Mouse (Mus musculus): ENCODE data around the gene Gm14685. TPM values are rescaled to one million over a fixed set of nuclear protein-coding genes. Genes with fewer than 3 reads are reported as not detected.
A peak's percentile ranks its signal among the peaks of the same experiment; 100 is the strongest.
"Not testable (repeated sequence)": the region's sequence is repeated elsewhere in the genome, so short reads cannot be mapped to it uniquely, and the experiment has no call there.

Gene Gm14685
- polyA plus RNA-seq (2014; fragmentation: Nextera tagmentation; extraction: Ambion mirVana) = 0.23 TPM in 1 of 2 replicates, not detected in the other

- H3K4me2 ChIP-seq (ENCODE audit: low read length); H3K27me3 ChIP-seq (replicated peaks; ENCODE audit: control insufficient read depth, insufficient read depth, low read length); H3K4me3 ChIP-seq (ENCODE audit: low read depth, low read length); H3K4me1 ChIP-seq (replicated peaks; ENCODE audit: control insufficient read depth, insufficient read depth, low read length); H3K27ac ChIP-seq (ENCODE audit: low read depth); ATAC-seq (replicated peaks; ENCODE audit: low FRiP score, low TSS enrichment, low read depth); H3K9ac ChIP-seq (ENCODE audit: low read length); H3K36me3 ChIP-seq (ENCODE audit: control insufficient read depth, insufficient read depth, low read length); H3K9me3 ChIP-seq (ENCODE audit: control insufficient read depth, low read length); DNase-seq (ENCODE audit: low spot score): not testable (repeated sequence)
- no CpG with 5 or more reads among the region's 7 CpGs for WGBS
These were observed at the start of gene Gm14685 for GRCm38 (mm10) chrX:73116747-73117146. Gene Gm14685 (plus strand): TSS chrX:73117047.

DNA sequence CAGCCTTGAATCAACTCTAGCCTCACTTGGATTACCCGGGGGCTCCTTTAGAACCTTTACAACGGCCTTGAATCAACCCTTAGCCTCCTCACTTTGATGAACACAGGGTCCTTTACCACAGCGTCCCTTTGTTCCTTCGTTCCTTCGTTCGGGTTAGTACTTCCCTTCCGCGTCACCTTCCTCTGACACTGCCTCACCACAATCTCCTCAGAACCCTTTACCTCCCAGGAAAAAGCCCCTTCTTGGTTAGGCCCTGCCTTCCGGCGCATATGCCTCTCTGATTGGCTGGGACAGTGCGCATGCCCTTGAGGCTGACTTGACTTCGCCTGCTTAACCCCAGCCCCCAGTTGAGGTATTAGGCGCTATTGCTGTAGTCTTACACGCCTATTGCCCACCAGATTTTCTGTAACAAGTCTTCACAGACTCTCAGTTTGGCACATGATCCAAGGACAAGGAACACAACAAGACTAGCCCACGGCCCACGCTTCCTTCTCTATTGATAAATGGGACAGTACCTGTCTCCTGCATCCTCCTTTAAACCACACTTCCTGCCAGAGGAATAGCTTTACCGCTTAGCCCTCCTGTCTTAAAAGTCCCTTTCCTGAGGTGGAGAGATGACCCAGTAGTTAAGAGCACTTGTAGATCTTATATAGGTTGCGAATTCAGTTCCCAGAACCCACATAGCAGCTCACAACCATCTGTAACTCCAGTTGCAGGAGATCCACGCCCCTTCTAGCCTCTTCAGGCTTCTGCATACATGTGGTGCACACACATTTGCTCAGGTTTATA, 34.4 kb upstream of the Gm14685 start, which contains the start of gene Xlr4a:
Gene Xlr4a (minus strand): TSS at position 212 of the 789 bp plus-strand sequence.
- not testable (repeated sequence) for H3K9me3 ChIP-seq (ENCODE audit: control insufficient read depth, low read length); H3K4me2 ChIP-seq (ENCODE audit: low read length); H3K27me3 ChIP-seq (replicated peaks; ENCODE audit: control insufficient read depth, insufficient read depth, low read length); DNase-seq (ENCODE audit: low spot score); H3K27ac ChIP-seq (ENCODE audit: low read depth); H3K9ac ChIP-seq (ENCODE audit: low read length); H3K4me1 ChIP-seq (replicated peaks; ENCODE audit: control insufficient read depth, insufficient read depth, low read length); H3K36me3 ChIP-seq (ENCODE audit: control insufficient read depth, insufficient read depth, low read length); H3K4me3 ChIP-seq (ENCODE audit: low read depth, low read length); ATAC-seq (replicated peaks; ENCODE audit: low FRiP score, low TSS enrichment, low read depth)
- WGBS = 82% methylated on average over 18 of the region's 19 CpGs

GRCm38 (mm10) chrX:73096941-73097508, 19.8 kb upstream of the Gm14685 start, which contains the start of gene Xlr3a:
Gene Xlr3a (minus strand): TSS chrX:73097095.
- H3K36me3 ChIP-seq (ENCODE audit: control insufficient read depth, insufficient read depth, low read length); DNase-seq (ENCODE audit: low spot score); H3K4me2 ChIP-seq (ENCODE audit: low read length); H3K27ac ChIP-seq (ENCODE audit: low read depth); H3K9ac ChIP-seq (ENCODE audit: low read length); ATAC-seq (replicated peaks; ENCODE audit: low FRiP score, low TSS enrichment, low read depth); H3K9me3 ChIP-seq (ENCODE audit: control insufficient read depth, low read length); H3K4me1 ChIP-seq (replicated peaks; ENCODE audit: control insufficient read depth, insufficient read depth, low read length); H3K4me3 ChIP-seq (ENCODE audit: low read depth, low read length); H3K27me3 ChIP-seq (replicated peaks; ENCODE audit: control insufficient read depth, insufficient read depth, low read length): not testable (repeated sequence)
- WGBS = 67% methylated on average over 13 of the region's 13 CpGs

GRCm38 (mm10) chrX:73122859-73123829, 6.3 kb downstream of the Gm14685 start:
- H3K27me3 ChIP-seq (replicated peaks; ENCODE audit: control insufficient read depth, insufficient read depth, low read length); H3K9me3 ChIP-seq (ENCODE audit: control insufficient read depth, low read length); H3K27ac ChIP-seq (ENCODE audit: low read depth); H3K4me1 ChIP-seq (replicated peaks; ENCODE audit: control insufficient read depth, insufficient read depth, low read length); H3K4me3 ChIP-seq (ENCODE audit: low read depth, low read length); H3K36me3 ChIP-seq (ENCODE audit: control insufficient read depth, insufficient read depth, low read length); H3K4me2 ChIP-seq (ENCODE audit: low read length); DNase-seq (ENCODE audit: low spot score); H3K9ac ChIP-seq (ENCODE audit: low read length): not testable (repeated sequence)
- no CpG with 5 or more reads among the region's 12 CpGs for WGBS
- ATAC-seq (replicated peaks; ENCODE audit: low FRiP score, low TSS enrichment, low read depth) = peak; percentile 50

DNA sequence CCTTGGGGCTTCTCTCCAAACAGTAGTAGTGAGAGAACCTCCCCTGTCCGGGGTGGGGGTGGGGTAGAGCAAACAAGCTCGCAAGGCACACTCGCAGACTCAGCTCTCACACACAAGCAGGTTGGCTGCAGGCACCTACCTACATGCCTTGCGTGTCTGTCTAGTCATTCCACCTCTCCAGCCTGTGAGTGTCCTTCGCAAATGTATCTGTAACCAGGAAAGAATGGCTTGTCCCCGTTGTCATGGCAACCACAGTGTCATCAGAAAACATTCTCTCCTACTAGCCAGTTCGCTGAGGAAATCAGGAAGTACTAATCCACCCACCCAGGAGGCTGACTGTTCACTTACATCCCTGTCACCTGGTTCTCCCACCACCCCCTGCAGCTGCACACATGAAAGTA, 26.4 kb downstream of the Gm14685 start:
- not testable (repeated sequence) for H3K4me3 ChIP-seq (ENCODE audit: low read depth, low read length); H3K27me3 ChIP-seq (replicated peaks; ENCODE audit: control insufficient read depth, insufficient read depth, low read length); H3K36me3 ChIP-seq (ENCODE audit: control insufficient read depth, insufficient read depth, low read length); H3K9me3 ChIP-seq (ENCODE audit: control insufficient read depth, low read length); DNase-seq (ENCODE audit: low spot score); H3K27ac ChIP-seq (ENCODE audit: low read depth); H3K4me2 ChIP-seq (ENCODE audit: low read length); H3K9ac ChIP-seq (ENCODE audit: low read length); H3K4me1 ChIP-seq (replicated peaks; ENCODE audit: control insufficient read depth, insufficient read depth, low read length)
- WGBS = no CpG with 5 or more reads among the region's 7 CpGs
- ATAC-seq (replicated peaks; ENCODE audit: low FRiP score, low TSS enrichment, low read depth) = peak; percentile 60; the same call in 1 of the 2 replicates

GRCm38 (mm10) chrX:73148496-73148895, 31.6 kb downstream of the Gm14685 start, which contains the start of gene Xlr5b:
Gene Xlr5b (plus strand): TSS chrX:73148796.
- H3K4me2 ChIP-seq (ENCODE audit: low read length); H3K27ac ChIP-seq (ENCODE audit: low read depth); ATAC-seq (replicated peaks; ENCODE audit: low FRiP score, low TSS enrichment, low read depth); H3K4me3 ChIP-seq (ENCODE audit: low read depth, low read length); H3K27me3 ChIP-seq (replicated peaks; ENCODE audit: control insufficient read depth, insufficient read depth, low read length); DNase-seq (ENCODE audit: low spot score); H3K9me3 ChIP-seq (ENCODE audit: control insufficient read depth, low read length); H3K4me1 ChIP-seq (replicated peaks; ENCODE audit: control insufficient read depth, insufficient read depth, low read length); H3K36me3 ChIP-seq (ENCODE audit: control insufficient read depth, insufficient read depth, low read length); H3K9ac ChIP-seq (ENCODE audit: low read length): not testable (repeated sequence)
- no CpG with 5 or more reads among the region's 20 CpGs for WGBS

DNA sequence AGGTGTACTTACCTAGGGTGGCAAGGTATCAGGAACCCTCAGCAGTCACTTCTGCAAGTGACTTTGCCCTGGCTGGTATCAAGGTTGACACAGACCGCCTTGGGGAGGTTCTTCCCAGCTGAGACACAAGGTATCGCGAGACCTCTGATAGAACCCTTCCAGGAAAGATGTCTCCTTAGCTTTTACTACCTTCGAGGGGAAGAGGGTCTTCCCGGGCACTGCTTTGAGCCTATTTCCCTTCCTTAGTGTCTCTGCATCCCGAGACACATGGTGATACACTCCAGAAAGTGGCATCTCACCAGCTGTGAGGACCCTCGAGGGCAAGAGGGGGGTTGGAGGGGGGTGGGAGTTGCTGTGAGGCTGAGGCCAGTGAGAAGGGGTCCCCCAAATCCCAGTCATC, 32.5 kb downstream of the Gm14685 start, which contains the start of gene DXBay18:
Gene DXBay18 (minus strand): TSS at position 101 of the 400 bp plus-strand sequence.
- not testable (repeated sequence) for DNase-seq (ENCODE audit: low spot score); ATAC-seq (replicated peaks; ENCODE audit: low FRiP score, low TSS enrichment, low read depth); H3K4me1 ChIP-seq (replicated peaks; ENCODE audit: control insufficient read depth, insufficient read depth, low read length); H3K4me2 ChIP-seq (ENCODE audit: low read length); H3K4me3 ChIP-seq (ENCODE audit: low read depth, low read length); H3K27me3 ChIP-seq (replicated peaks; ENCODE audit: control insufficient read depth, insufficient read depth, low read length); H3K9ac ChIP-seq (ENCODE audit: low read length); H3K27ac ChIP-seq (ENCODE audit: low read depth); H3K9me3 ChIP-seq (ENCODE audit: control insufficient read depth, low read length); H3K36me3 ChIP-seq (ENCODE audit: control insufficient read depth, insufficient read depth, low read length)
- WGBS = no CpG with 5 or more reads among the region's 7 CpGs

DNA sequence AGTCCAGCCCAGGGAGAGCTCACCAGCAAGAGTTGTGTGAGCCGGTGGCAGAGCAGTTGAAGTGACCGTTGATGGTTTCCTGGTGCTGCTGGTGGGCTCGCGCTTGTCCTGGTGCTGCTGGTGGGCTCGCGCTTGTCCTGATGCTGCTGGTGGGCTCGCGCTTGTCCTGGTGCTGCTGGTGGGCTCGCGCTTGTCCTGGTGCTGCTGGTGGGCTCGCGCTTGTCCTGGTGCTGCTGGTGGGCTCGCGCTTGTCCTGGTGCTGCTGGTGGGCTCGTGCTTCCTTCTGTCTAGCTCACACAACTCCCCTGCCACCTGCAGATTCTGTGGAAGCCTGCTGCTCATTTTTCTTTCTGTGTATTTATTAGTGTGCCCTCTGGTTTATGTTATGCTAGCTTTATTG, 60.0 kb downstream of the Gm14685 start, which contains the start of gene Spin2d:
Gene Spin2d (minus strand): TSS at position 101 of the 400 bp plus-strand sequence.
- 87% methylated on average over 3 of the region's 15 CpGs for WGBS
- H3K4me2 ChIP-seq (ENCODE audit: low read length); H3K36me3 ChIP-seq (ENCODE audit: control insufficient read depth, insufficient read depth, low read length); H3K4me1 ChIP-seq (replicated peaks; ENCODE audit: control insufficient read depth, insufficient read depth, low read length); DNase-seq (ENCODE audit: low spot score); H3K4me3 ChIP-seq (ENCODE audit: low read depth, low read length); H3K9me3 ChIP-seq (ENCODE audit: control insufficient read depth, low read length); ATAC-seq (replicated peaks; ENCODE audit: low FRiP score, low TSS enrichment, low read depth); H3K27me3 ChIP-seq (replicated peaks; ENCODE audit: control insufficient read depth, insufficient read depth, low read length); H3K9ac ChIP-seq (ENCODE audit: low read length); H3K27ac ChIP-seq (ENCODE audit: low read depth): not testable (repeated sequence)
